Mouse (Mus musculus) liver, embryonic 14 days (tissue): ENCODE measurements around the gene Olfr1258. TPM values are rescaled to one million over a fixed set of nuclear protein-coding genes. Genes with fewer than 3 reads are reported as not detected.

Source experiments
- polyA plus RNA-seq: library from polyadenylated mRNA; depleted of rRNA; stranded (reverse); fragments of >200 nt; gene quantifications from 2 replicates; pipeline ENCODE4 v1.2.3, GENCODE M21; 2012; rRNA removed

Olfr1258 gene
- polyA plus RNA-seq: not detected in 2 replicates

GRCm38 (mm10) chr2:89927009-89927408 lies at the start of gene Olfr1258:
TSS of gene Olfr1258 (plus strand) at chr2:89927309.

GRCm38 (mm10) chr2:89878137-89878536 lies 49.0 kb upstream of the Olfr1258 start, which contains the start of gene Olfr1257:
TSS of gene Olfr1257 (plus strand) at chr2:89878437.

GRCm38 (mm10) chr2:89948564-89948963 lies 21.5 kb downstream of the Olfr1258 start, which contains the start of gene Olfr1259:
TSS of gene Olfr1259 (minus strand) at chr2:89948664.

GRCm38 (mm10) chr2:89974184-89974583 lies 47.1 kb downstream of the Olfr1258 start, which contains the start of gene Olfr1260:
TSS of gene Olfr1260 (plus strand) at chr2:89974340.

Other genes starting within 250 kb of the Olfr1258 start
- gene Olfr1252, start 202.3 kb upstream of the Olfr1258 start, polyA plus RNA-seq: not detected in 2 replicates
- not detected in 2 replicates for gene Olfr1253, start 170.2 kb upstream of the Olfr1258 start, polyA plus RNA-seq
- gene Olfr1254, start 133.7 kb upstream of the Olfr1258 start, polyA plus RNA-seq: not detected in 2 replicates
- gene Olfr1255, start 115.3 kb upstream of the Olfr1258 start, polyA plus RNA-seq: not detected in 2 replicates
- gene Olfr1256, start 85.8 kb upstream of the Olfr1258 start, polyA plus RNA-seq: not detected in 2 replicates
- gene Olfr48, start 79.1 kb upstream of the Olfr1258 start, polyA plus RNA-seq: not detected in 2 replicates
- not detected in 2 replicates for gene Olfr1257, start 48.9 kb upstream of the Olfr1258 start, polyA plus RNA-seq
- not detected in 2 replicates for gene Olfr1259, start 21.4 kb downstream of the Olfr1258 start, polyA plus RNA-seq
- not detected in 2 replicates for gene Olfr1260, start 47.0 kb downstream of the Olfr1258 start, polyA plus RNA-seq
- gene Olfr1261, start 63.9 kb downstream of the Olfr1258 start, polyA plus RNA-seq: not detected in 2 replicates
- gene Olfr1262, start 72.8 kb downstream of the Olfr1258 start, polyA plus RNA-seq: not detected in 2 replicates
- not detected in 2 replicates for gene Olfr1263, start 84.8 kb downstream of the Olfr1258 start, polyA plus RNA-seq
- gene Olfr1264, start 98.3 kb downstream of the Olfr1258 start, polyA plus RNA-seq: not detected in 2 replicates
- not detected in 2 replicates for gene Olfr1265, start 108.0 kb downstream of the Olfr1258 start, polyA plus RNA-seq
- not detected in 2 replicates for gene Olfr140, start 136.3 kb downstream of the Olfr1258 start, polyA plus RNA-seq
- not detected in 2 replicates for gene Olfr1269, start 194.1 kb downstream of the Olfr1258 start, polyA plus RNA-seq
- not detected in 2 replicates for gene Olfr32, start 215.0 kb downstream of the Olfr1258 start, polyA plus RNA-seq
- gene Olfr1270, start 225.8 kb downstream of the Olfr1258 start, polyA plus RNA-seq: not detected in 2 replicates